Mouse (Mus musculus): ENCODE results near the gene Mpped2. TPM values are rescaled to one million over a fixed set of nuclear protein-coding genes. Genes with fewer than 3 reads are reported as not detected.

Mpped2 gene
- 10 to 100 TPM; 33.2 to 40.0 TPM for total RNA-seq (2021)

- peak; percentile 49 to 53 for DNase-seq
Measured at GRCm38 (mm10) chr2:106692783-106693701, at the start of gene Mpped2. TSS of gene Mpped2 (plus strand) at chr2:106693269.

GRCm38 (mm10) chr2:106644782-106645181 is 48.3 kb upstream of the Mpped2 start:
- DNase-seq: no peak

- DNase-seq: peak; percentile 85 to 88
Measured at GRCm38 (mm10) chr2:106649686-106650570, 43.1 kb upstream of the Mpped2 start.

DNA sequence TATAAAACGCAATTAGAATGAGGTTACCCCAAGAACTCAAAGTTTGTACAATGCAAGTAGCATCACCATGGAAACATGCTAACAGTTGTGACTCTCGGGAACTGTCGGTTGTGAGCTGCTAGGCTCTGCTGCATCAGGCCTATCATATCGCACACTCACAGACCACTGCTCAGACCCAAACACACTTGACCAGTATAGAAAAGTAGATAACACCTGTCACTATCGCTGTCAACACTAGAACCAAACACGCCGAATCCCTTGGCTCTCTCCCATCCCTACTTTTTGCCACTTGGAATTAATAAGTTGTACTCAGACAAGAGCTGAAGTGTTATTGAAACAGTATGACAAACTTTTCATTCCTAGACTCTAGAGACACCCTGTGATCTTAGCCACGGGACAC is 40.9 kb upstream of the Mpped2 start:
- DNase-seq: no peak

DNA sequence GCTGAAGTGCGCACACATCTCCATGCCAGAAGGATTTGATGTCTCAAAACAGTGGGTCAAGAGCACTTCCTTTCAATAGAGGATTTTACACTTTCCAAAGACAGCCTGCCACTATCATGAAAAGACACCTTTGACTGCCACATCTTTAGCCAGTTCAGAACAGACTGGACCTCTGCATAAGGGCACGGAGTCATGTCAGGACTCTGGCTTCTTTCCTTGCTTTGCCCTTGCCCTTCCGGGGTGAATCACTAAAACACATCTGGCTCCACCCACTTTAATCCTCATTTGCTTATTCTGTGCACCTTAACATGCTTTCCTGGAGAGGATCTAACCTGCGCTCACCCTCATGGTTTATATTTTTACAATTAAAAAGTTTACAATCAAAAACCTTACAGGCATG is 40.3 kb upstream of the Mpped2 start:
- no peak for DNase-seq

- DNase-seq: no peak
Measured at GRCm38 (mm10) chr2:106653261-106653660, 39.8 kb upstream of the Mpped2 start.

DNA sequence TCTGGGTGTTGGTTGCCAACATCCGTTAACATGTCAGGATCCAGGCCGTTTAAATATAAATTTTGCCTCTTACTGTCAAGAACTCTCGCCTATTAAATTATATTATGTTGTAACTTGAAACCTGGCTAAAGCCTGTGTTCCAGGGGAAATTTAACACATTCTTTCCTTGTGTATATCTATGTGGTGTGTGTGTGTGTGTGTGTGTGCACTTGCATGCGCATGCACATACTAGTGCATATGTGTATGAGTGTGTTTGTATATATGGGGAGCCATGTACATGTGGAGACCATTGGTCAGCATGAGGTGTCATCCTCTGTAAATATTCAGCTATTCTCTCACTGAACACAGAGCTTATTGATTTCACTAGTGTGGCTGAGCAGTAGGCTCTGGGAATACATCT is 37.8 kb upstream of the Mpped2 start:
- no peak for DNase-seq

DNA sequence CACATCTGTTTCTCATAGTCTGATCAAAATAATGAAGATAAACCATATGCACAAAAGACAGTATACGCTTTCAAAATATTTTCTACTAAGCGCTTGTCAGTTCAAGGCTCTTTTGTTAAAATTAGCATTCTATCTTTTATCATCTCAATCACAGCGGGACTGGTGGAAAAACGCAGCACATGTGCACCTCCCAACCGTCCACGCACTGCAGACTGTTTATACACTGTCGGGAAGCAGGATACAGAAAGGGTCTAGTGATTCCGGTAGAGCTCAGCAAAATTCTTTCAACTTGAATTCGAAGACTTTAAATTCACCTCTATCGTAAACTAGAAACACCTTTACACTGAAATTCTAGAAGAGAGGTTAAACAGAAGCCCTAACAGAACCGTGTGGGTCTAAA is 27.8 kb upstream of the Mpped2 start:
- no peak for DNase-seq

GRCm38 (mm10) chr2:106674319-106674718 is 18.8 kb upstream of the Mpped2 start:
- no peak for DNase-seq

GRCm38 (mm10) chr2:106677449-106677848 is 15.6 kb upstream of the Mpped2 start:
- no peak for DNase-seq

GRCm38 (mm10) chr2:106679720-106680455 is 13.2 kb upstream of the Mpped2 start:
- DNase-seq: no peak

- DNase-seq: no peak
Measured at GRCm38 (mm10) chr2:106683185-106683831, 9.8 kb upstream of the Mpped2 start.

GRCm38 (mm10) chr2:106683832-106684231 is 9.2 kb upstream of the Mpped2 start:
- DNase-seq: no peak

DNA sequence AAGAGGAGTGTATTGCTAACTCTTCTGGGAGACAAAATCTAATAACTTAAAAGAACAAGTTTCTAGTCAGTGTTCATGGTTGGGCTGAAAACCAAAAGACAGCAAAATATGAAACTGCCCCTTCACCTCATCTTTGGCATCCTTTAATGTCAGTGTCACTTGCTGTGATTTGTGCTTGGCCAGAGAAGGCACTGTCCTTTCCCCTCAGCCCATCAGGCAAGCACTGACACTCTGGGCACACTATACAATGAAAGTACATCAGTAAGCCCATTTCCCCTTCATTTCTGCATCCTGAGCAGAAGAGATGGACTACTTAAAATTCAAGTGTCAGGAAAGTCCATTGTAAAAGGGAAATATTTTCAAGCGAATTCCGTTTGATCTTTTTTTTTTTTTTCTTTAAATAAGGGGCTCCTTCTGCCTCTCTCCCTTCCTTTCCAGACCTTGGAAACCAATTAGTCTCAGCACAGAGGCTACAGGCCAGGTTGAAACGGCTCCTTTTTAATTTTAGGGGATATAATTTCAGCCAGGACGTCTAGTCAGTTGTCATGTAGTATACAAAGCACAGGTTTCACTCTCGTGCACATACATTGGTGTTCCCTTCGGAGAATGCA is 1.2 kb upstream of the Mpped2 start:
- no peak for DNase-seq

- no peak for DNase-seq
Measured at GRCm38 (mm10) chr2:106692405-106692782, 675 bp upstream of the Mpped2 start.

GRCm38 (mm10) chr2:106693702-106694566 is 865 bp downstream of the Mpped2 start:
- DNase-seq: peak; percentile 47 to 53

GRCm38 (mm10) chr2:106694567-106694885 is 1.5 kb downstream of the Mpped2 start:
- DNase-seq: no peak

GRCm38 (mm10) chr2:106694886-106695733 is 2.0 kb downstream of the Mpped2 start:
- DNase-seq: peak; percentile 53 to 55

GRCm38 (mm10) chr2:106695734-106696022 is 2.6 kb downstream of the Mpped2 start:
- no peak for DNase-seq

- no peak for DNase-seq
Measured at GRCm38 (mm10) chr2:106696372-106696771, 3.3 kb downstream of the Mpped2 start.
